Comparison of ENCODE assay signal across 8 mouse cellular contexts in the genomic region with DNA sequence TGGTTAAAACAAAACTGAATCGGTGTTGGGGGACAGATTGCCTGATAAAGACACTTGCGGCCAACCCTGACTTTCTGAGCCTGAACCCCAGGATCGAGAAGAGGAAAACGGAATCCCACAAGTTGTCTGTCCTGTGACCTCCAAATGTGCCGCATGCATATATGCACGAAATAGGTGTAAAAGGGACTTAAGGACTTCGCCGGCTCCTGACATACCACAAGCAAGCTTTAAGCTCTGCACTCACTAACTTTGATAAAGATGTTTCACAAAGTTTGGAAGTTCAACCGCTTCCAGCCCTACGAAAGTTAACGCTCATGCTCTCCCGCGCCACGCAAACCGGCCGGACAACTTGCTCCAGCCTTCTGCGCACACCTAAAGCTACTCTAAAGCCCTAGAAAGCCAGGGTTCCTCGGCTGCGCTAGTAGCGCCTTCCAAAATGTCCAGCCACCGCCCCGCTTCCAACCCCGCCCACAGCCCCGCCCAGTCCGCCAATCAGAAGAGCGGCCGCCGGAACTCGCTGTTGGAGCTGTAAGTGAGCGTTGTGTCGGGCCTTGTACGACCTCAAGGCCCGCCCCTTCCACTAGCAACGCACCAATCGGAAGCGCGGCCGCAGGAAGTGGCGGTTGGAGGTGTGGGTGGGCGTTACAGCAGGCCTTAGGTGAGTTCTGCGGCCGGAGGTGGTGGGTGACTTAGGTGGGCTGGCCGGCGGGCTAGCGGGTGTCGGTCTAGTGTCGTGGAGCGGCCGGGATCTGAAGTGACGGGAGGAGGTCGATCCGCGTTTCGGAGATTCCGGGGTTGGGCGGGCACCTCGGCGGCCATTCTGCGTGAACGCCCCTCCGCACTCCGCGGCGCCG. TPM values are rescaled to one million over a fixed set of nuclear protein-coding genes. Genes with fewer than 3 reads are reported as not detected.
DNase-seq lines count a peak whose midpoint lies in the region; ATAC-seq lines count a peak whose summit lies in the region.

TSS of gene Supt20 (plus strand) at position 606 of the 854 bp plus-strand sequence.

- peak within 1 kb of the TSS; percentile 93 for H3K4me2 ChIP-seq in lung, embryonic 16.5 days (ENCODE audit: low read depth, low read length)

- H3K9me3 ChIP-seq in lung, embryonic 16.5 days (ENCODE audit: control insufficient read depth, low read length): no peaks in the 10 kb centered on the region

- peak within 1 kb of the TSS; percentile 84 for H3K4me3 ChIP-seq in lung, embryonic 16.5 days (ENCODE audit: low read length)

- no peaks in the 10 kb centered on the region for H3K27me3 ChIP-seq in lung, embryonic 16.5 days (ENCODE audit: control insufficient read depth, insufficient read depth, low read depth, low read length)

- DNase-seq in MEL-GATA-1-ER (ENCODE audit: extremely low read depth, low read depth): peak; percentile 81
- DNase-seq in cerebellum, adult 8-10 months: peak; percentile 90
- DNase-seq in forelimb bud, embryonic 11.5 days (ENCODE audit: low read depth, low spot score): peak; percentile 94
- DNase-seq in layer of hippocampus, adult 9-10 months (ENCODE audit: low spot score): peak; percentile 79
- DNase-seq in ovary, postnatal 10 days (ENCODE audit: low spot score): peak; percentile 60
- DNase-seq in thymus, postnatal 10 days (ENCODE audit: low spot score in 2 of 2): peak; percentile 89 to 90

- ATAC-seq in hematopoietic stem cell, adult 5-6 weeks (replicated peaks in 1 of 2; ENCODE audit: insufficient read depth in 1 of 2, low FRiP score in 2 of 2, low TSS enrichment in 1 of 2, low read depth in 1 of 2, poor library complexity in 2 of 2, severe bottlenecking in 2 of 2): peak; percentile 96 to 98
- peak; percentile 99 for ATAC-seq in lung, embryonic 16.5 days (ENCODE audit: low read depth)

- peaks cover 6% of the 10 kb centered on the region; the same call in 1 of the 2 replicates for H3K4me1 ChIP-seq in lung, embryonic 16.5 days (replicated peaks; ENCODE audit: control insufficient read depth, insufficient read depth, low read length)

- peaks cover 8% of the 10 kb centered on the region; the same call in 1 of the 2 replicates for H3K36me3 ChIP-seq in lung, embryonic 16.5 days (ENCODE audit: control insufficient read depth, insufficient read depth, low read length)

- H3K27ac ChIP-seq in lung, embryonic 16.5 days (ENCODE audit: low read length): peak within 1 kb of the TSS; percentile 92

- under 1% methylated on average over 65 of the region's 65 CpGs for WGBS in lung, embryonic 16.5 days

- peak within 1 kb of the TSS; percentile 85 for H3K9ac ChIP-seq in lung, embryonic 16.5 days (ENCODE audit: low read length)

RNA-seq across cellular contexts. Expression of gene Supt20, which starts in this region (rescaled TPM):
- total RNA-seq in hematopoietic stem cell, adult 5-6 weeks (2017): 112 and 116 TPM in 2 replicates
- polyA plus RNA-seq in lung, embryonic 16.5 days (2015; fragmentation: Nextera tagmentation; extraction: Ambion mirVana): 97.1 and 98.8 TPM in 2 replicates

Comparison
In these comparisons a context has a peak if more than half of its experiments do, and no peak if none do; other contexts are left out.
1. Peak in every context shown above with its lines: DNase-seq, ATAC-seq, H3K4me3 ChIP-seq and H3K27ac ChIP-seq.